Mouse (Mus musculus) heart, embryonic 16.5 days (tissue): ENCODE measurements around the gene 1520401A03Rik. TPM values are rescaled to one million over a fixed set of nuclear protein-coding genes. Genes with fewer than 3 reads are reported as not detected.

Experiments used
- ATAC-seq: fragments of 200-750 bp; cut with Nextera tagmentation; replicated peaks from 2 replicates; pipeline ENCODE4 v1.8.0; 2017; ENCODE audit warnings: moderate number of reproducible peaks; ENCODE audit not compliant: insufficient read depth, low FRiP score; ENCODE audit errors: extremely low read depth
- H3K27ac ChIP-seq: fragments of 300-500 bp; sonication (generic); 2 replicates; pipeline ENCODE4 v1.5.1; 2014; ENCODE audit warnings: mild to moderate bottlenecking, low read length, control low read depth, moderate library complexity
- H3K27me3 ChIP-seq: fragments of 300-500 bp; sonication (generic); 2 replicates; pipeline ENCODE4 v1.6.1; 2014; ENCODE audit warnings: low read length, mixed read lengths; ENCODE audit not compliant: control insufficient read depth, insufficient read depth
- H3K36me3 ChIP-seq: fragments of 300-500 bp; sonication (generic); 2 replicates; pipeline ENCODE4 v1.6.1; 2014; ENCODE audit not compliant: control insufficient read depth, insufficient read depth
- H3K4me1 ChIP-seq: fragments of 300-500 bp; sonication (generic); 2 replicates; pipeline ENCODE4 v1.6.1; 2014; ENCODE audit warnings: low read length, mixed read lengths; ENCODE audit not compliant: control insufficient read depth, insufficient read depth
- H3K4me2 ChIP-seq: fragments of 300-500 bp; sonication (generic); 2 replicates; pipeline ENCODE4 v1.6.1; 2014; ENCODE audit warnings: low read depth, mild to moderate bottlenecking, control low read depth, low read length
- H3K4me3 ChIP-seq: fragments of 300-500 bp; sonication (generic); 2 replicates; pipeline ENCODE4 v1.5.1; 2014; ENCODE audit warnings: mild to moderate bottlenecking, control low read depth, low read length
- H3K9ac ChIP-seq: fragments of 300-500 bp; sonication (generic); 2 replicates; pipeline ENCODE4 v1.6.1; 2014; ENCODE audit warnings: low read length, control low read depth
- H3K9me3 ChIP-seq: fragments of 300-500 bp; sonication (generic); replicated peaks from 2 replicates; pipeline ENCODE4 v1.6.1; 2016; ENCODE audit warnings: low read length; ENCODE audit not compliant: control insufficient read depth
- WGBS: fragments of 180-500 bp; shearing (Covaris S2); extraction: QIAGEN DNeasy Blood & Tissue Kit; methylation state at CpG from one replicate; pipeline ENCODE4 v1.1.7; 2014; 5-methylcytosine and 5-hydroxymethylcytosine counted together
- polyA plus RNA-seq: library from polyadenylated mRNA; unstranded; fragments of >200 nt; fragmentation: Nextera tagmentation; extraction: Ambion mirVana; gene quantifications from 2 replicates; pipeline ENCODE4 v1.2.1, GENCODE M21; 2015

Gene 1520401A03Rik
- polyA plus RNA-seq, 1 experiment from 2014 or later = not detected

DNA sequence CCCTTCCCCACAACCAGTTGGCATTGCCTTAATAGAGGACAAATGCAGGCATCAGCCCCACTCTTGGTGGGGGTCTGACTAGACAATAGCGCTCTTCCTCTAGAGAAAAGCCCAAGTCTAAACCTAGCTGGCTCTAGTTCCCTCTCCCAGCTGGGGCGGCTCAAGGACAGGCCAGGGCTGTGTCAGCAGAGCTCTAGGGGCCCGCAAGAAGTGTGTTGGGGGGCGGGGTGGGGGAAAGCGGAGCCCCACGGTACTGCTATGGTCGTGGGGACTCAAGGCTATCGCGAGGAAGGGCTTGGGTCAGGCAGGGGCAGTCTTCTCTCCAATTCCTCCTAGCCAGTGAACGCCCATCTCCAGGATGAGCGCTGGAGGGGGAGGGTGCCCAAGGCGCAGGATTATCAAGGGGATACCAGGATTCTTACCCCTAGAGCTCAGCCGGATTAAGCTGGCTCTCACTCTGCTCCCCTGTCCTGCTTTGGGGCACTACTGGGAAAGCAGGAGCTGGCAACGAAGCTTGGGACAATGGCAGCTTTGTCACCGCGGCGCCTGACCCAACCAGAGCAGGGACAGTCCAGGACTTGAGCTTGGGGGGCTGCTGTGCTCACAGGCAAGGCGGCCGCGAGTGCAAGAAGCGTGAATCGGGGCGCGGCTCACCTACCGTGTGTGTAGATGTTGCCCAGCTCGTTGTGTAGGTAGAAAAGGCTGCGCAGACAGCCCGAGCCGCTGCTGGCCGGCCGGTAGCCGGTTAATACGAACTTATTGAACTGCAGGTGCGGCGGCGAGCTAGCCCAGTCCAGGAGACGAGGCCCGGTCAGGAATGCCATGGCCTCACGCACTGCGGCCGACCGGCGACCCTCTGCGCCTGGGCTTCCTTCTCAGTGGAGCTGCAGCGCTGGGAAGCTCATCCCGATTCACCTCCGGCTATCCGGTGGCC, 16.9 kb upstream of the 1520401A03Rik start:
- peaks cover 22% of the 10 kb centered on the region for H3K4me1 ChIP-seq
- peak overlapping the region; percentile 79 for H3K4me3 ChIP-seq
- peak overlapping the region; percentile 83 for H3K9ac ChIP-seq
- 3% methylated on average over 48 of the region's 48 CpGs for WGBS
- H3K4me2 ChIP-seq = peak overlapping the region; percentile 99
- no peaks in the 10 kb centered on the region for H3K9me3 ChIP-seq
- H3K27me3 ChIP-seq = peaks cover 39% of the 10 kb centered on the region
- peaks cover 6% of the 10 kb centered on the region; the same call in 1 of the 2 replicates for H3K36me3 ChIP-seq
- H3K27ac ChIP-seq = peak overlapping the region; percentile 72
- ATAC-seq = peak; percentile 19

GRCm38 (mm10) chr17:23738836-23739201, 16.2 kb upstream of the 1520401A03Rik start:
- H3K4me1 ChIP-seq = peaks cover 22% of the 10 kb centered on the region
- no peak for ATAC-seq
- H3K36me3 ChIP-seq = peaks cover 6% of the 10 kb centered on the region; the same call in 1 of the 2 replicates
- H3K9ac ChIP-seq = peak overlapping the region; percentile 83; the same call in 1 of the 2 replicates
- no peaks in the 10 kb centered on the region for H3K9me3 ChIP-seq
- peak overlapping the region; percentile 99 for H3K4me2 ChIP-seq
- H3K27ac ChIP-seq = no peak overlapping the region
- peak overlapping the region; percentile 79 for H3K4me3 ChIP-seq
- H3K27me3 ChIP-seq = peaks cover 34% of the 10 kb centered on the region
- 56% methylated on average over 2 of the region's 2 CpGs for WGBS

DNA sequence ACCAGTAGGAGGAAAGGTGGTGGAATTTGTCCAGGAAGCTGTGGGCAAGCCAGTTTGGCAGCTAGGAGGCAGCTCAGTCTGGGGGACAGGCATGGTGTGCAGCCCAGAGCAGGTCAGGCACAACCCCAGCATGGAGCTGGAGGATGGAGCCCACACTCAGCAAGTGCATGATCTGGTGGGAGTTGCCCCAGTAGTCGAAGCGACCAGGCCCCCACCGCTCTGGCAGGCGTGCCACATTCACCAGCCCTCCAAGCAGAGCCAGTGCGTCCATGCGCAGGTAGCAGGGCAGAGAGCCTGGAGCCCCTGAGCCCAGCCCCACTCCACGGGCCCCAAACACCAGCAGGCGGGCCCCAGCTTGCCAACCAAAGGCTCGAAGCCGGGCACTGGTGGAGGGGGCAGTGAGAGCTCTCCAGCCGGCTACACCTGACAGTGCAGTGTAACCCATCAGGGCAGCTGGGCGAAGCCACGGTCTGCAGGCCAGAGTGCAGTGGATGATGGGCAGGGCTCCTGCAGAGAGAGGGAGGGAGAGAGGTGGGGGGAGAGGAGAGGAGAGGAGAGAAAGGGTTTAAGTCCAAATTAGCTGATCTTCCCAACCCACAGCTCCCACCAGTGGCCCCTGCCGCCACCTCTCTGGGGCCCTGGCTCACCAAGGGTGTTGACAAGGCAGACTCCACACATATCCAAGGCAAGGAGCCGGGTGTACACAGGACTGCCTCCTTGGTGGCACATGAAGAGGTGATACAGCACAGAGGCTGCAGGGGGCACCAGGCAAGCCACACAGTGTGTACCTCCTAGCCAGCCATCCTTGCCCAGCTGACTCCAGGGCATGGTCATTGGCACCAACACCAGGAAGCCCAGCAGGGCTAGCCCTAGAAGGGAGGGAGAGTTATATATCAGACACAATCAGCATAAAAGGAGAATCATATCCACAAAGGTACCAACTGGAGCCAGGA, 15.2 kb upstream of the 1520401A03Rik start:
- H3K4me3 ChIP-seq = no peak overlapping the region
- H3K36me3 ChIP-seq = peaks cover 6% of the 10 kb centered on the region; the same call in 1 of the 2 replicates
- H3K9ac ChIP-seq = no peak overlapping the region
- H3K4me2 ChIP-seq = no peak overlapping the region
- peaks cover 22% of the 10 kb centered on the region for H3K4me1 ChIP-seq
- WGBS = 67% methylated on average over 15 of the region's 15 CpGs
- H3K9me3 ChIP-seq = no peaks in the 10 kb centered on the region
- ATAC-seq = no peak
- H3K27me3 ChIP-seq = peaks cover 23% of the 10 kb centered on the region
- no peak overlapping the region for H3K27ac ChIP-seq

GRCm38 (mm10) chr17:23734341-23734740, 11.8 kb upstream of the 1520401A03Rik start:
- Histone ChIP-seq H3K27ac (no peak overlapping the region), H3K9me3 (no peaks in the 10 kb centered on the region)
- no peak for ATAC-seq

DNA sequence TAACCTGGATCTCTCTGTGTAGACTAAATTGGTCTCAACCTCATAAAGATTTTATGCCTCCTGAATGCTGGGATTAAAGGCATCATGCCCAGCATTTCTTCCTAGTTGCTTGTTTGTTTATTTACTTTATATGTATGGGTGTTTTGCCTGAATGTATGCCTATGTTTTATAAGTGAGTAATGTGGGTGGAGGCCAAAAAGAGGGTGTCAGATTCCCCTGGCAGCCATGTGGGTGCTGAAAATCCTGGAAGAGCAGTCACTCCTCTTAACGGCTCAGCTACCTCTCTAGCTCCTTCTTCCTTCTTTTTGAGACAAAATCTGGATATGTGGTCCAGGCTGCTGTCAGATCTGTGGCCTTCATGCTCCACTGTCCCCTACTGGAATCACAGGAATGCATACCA, 7.9 kb upstream of the 1520401A03Rik start:
- Histone ChIP-seq H3K27ac (no peak overlapping the region), H3K27me3 (no peaks in the 10 kb centered on the region), H3K4me3 (no peak overlapping the region), H3K4me2 (no peak overlapping the region), H3K36me3 (no peaks in the 10 kb centered on the region), H3K4me1 (peaks cover 10% of the 10 kb centered on the region), H3K9ac (no peak overlapping the region), H3K9me3 (no peaks in the 10 kb centered on the region)
- 35% methylated on average over 1 of the region's 1 CpGs for WGBS
- ATAC-seq = no peak

More at GRCm38 (mm10) chr17:23734341-23734740, 11.8 kb upstream of the 1520401A03Rik start:
- H3K4me2 ChIP-seq = no peak overlapping the region
- 60% methylated on average over 1 of the region's 1 CpGs for WGBS
- no peak overlapping the region for H3K9ac ChIP-seq
- peaks cover 6% of the 10 kb centered on the region; the same call in 1 of the 2 replicates for H3K36me3 ChIP-seq
- no peaks in the 10 kb centered on the region; the same call in 1 of the 2 replicates for H3K27me3 ChIP-seq
- H3K4me3 ChIP-seq = no peak overlapping the region
- H3K4me1 ChIP-seq = peaks cover 10% of the 10 kb centered on the region; the same call in 1 of the 2 replicates

DNA sequence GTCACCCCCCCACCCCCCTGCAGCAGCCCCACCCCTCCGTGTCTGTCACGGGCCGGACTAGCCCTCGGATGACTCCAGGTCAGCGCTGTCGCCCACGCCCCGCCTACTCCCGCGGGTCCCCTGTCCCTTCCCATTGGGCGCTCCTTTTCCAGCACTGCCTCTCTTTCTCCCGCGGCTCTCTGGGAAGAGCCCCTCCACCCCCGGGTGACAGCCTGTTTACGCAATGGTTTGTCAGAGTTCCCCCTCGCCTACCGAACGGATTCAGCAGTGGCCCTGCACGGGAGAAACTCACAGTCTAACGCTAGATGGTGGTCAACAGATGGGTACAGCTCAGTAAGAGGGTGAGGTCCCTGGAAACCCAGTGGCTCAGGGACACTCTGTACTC, 4.2 kb upstream of the 1520401A03Rik start:
- Histone ChIP-seq H3K9ac (peak overlapping the region; percentile 78), H3K9me3 (no peaks in the 10 kb centered on the region), H3K27ac (peak overlapping the region; percentile 80), H3K4me2 (peak overlapping the region; percentile 62), H3K4me1 (peaks cover 10% of the 10 kb centered on the region), H3K27me3 (no peaks in the 10 kb centered on the region), H3K4me3 (peak overlapping the region; percentile 77), H3K36me3 (no peaks in the 10 kb centered on the region)
- ATAC-seq = peak; percentile 88
- WGBS = under 1% methylated on average over 20 of the region's 20 CpGs

GRCm38 (mm10) chr17:23725999-23726757, 3.6 kb upstream of the 1520401A03Rik start, which contains the start of gene Pkmyt1:
Pkmyt1 (plus strand) TSS chr17:23726336.
- H3K4me3 ChIP-seq = peak within 1 kb of the TSS; percentile 77

GRCm38 (mm10) chr17:23725477-23725876, 2.9 kb upstream of the 1520401A03Rik start:
- ATAC-seq = no peak
- H3K4me3 ChIP-seq = peak overlapping the region; percentile 77
- H3K9ac ChIP-seq = peak overlapping the region; percentile 64
- peaks cover 10% of the 10 kb centered on the region for H3K4me1 ChIP-seq
- no peaks in the 10 kb centered on the region for H3K9me3 ChIP-seq
- H3K27ac ChIP-seq = peak overlapping the region; percentile 37
- peak overlapping the region; percentile 62 for H3K4me2 ChIP-seq
- H3K27me3 ChIP-seq = no peaks in the 10 kb centered on the region
- no peaks in the 10 kb centered on the region for H3K36me3 ChIP-seq
- WGBS = 49% methylated on average over 4 of the region's 4 CpGs

More at GRCm38 (mm10) chr17:23725999-23726757, 3.6 kb upstream of the 1520401A03Rik start, which contains the start of gene Pkmyt1:
- Histone ChIP-seq H3K4me1 (peaks cover 10% of the 10 kb centered on the region), H3K9me3 (no peaks in the 10 kb centered on the region), H3K27ac (peak within 1 kb of the TSS; percentile 80), H3K27me3 (no peaks in the 10 kb centered on the region), H3K4me2 (peak within 1 kb of the TSS; percentile 62), H3K9ac (peak within 1 kb of the TSS; percentile 78), H3K36me3 (no peaks in the 10 kb centered on the region)
- 1% methylated on average over 73 of the region's 73 CpGs for WGBS
- ATAC-seq = peak; percentile 97
